ENCODE assay signal across 8 mouse cellular contexts in genomic region chr10:14207616-14208015, GRCm38 (mm10).
DNase-seq lines count a peak whose midpoint lies in the region; ATAC-seq and TF ChIP-seq lines count a peak whose summit lies in the region.

No protein-coding gene starts in this region.

- DNase-seq in frontal cortex, postnatal 25 days (ENCODE audit: low spot score in 2 of 2): no peak
- peak; percentile 6 for DNase-seq in spleen, adult 12 weeks (ENCODE audit: low spot score)
- DNase-seq in spleen, postnatal 14 days (ENCODE audit: low spot score in 2 of 2): no peak
- DNase-seq in lung, postnatal 10 days: peak; percentile 51
- DNase-seq in thymus, postnatal 25 days: peak; percentile 41
- no peak for DNase-seq in adrenal gland, postnatal 14 days

- H3K9ac ChIP-seq in intestine, postnatal 0 days (ENCODE audit: low read depth, low read length): no peak overlapping the region

- no peaks in the 10 kb centered on the region for H3K9me3 ChIP-seq in intestine, postnatal 0 days (ENCODE audit: control insufficient read depth)

- ATAC-seq in frontal cortex, adult (ENCODE audit: low TSS enrichment): peak; percentile 53
- ATAC-seq in intestine, postnatal 0 days: no peak

- no peak overlapping the region for H3K4me3 ChIP-seq in intestine, postnatal 0 days (ENCODE audit: low read depth, low read length)

- no peaks in the 10 kb centered on the region for H3K36me3 ChIP-seq in intestine, postnatal 0 days (ENCODE audit: control insufficient read depth, insufficient read depth)

- H3K4me2 ChIP-seq in intestine, postnatal 0 days (replicated peaks; ENCODE audit: low read depth): no peak overlapping the region

- H3K4me1 ChIP-seq in intestine, postnatal 0 days (replicated peaks; ENCODE audit: control insufficient read depth, insufficient read depth, low read length): no peaks in the 10 kb centered on the region

- WGBS in intestine, postnatal 0 days: 46% methylated on average over 5 of the region's 5 CpGs

- H3K27me3 ChIP-seq in intestine, postnatal 0 days (replicated peaks; ENCODE audit: control insufficient read depth, insufficient read depth, low read length): no peaks in the 10 kb centered on the region

- no peak overlapping the region for H3K27ac ChIP-seq in intestine, postnatal 0 days (ENCODE audit: low read depth, low read length)

- TF ChIP-seq CTCF in intestine, postnatal 0 days (IDR thresholded peaks at IDR 0.05; ENCODE audit: low read depth): no peak

Comparison
In these comparisons a context has a peak if more than half of its experiments do, and no peak if none do; other contexts are left out.
1. DNase-seq: peak in spleen, adult 12 weeks (single experiment), lung, postnatal 10 days (single experiment) and thymus, postnatal 25 days (single experiment); none in frontal cortex, postnatal 25 days (0 of 2), spleen, postnatal 14 days (0 of 2) and adrenal gland, postnatal 14 days (single experiment).